Mouse (Mus musculus) ES-E14 (cell line): ENCODE measurements around the gene Tex21.

ENCODE experiments used
- MAFK ChIP-seq: IDR thresholded peaks from 2 replicates; pipeline ENCODE4 v1.6.1; 2014; ENCODE audit warnings: mild to moderate bottlenecking, low read depth, low read length, inconsistent platforms; ENCODE audit not compliant: insufficient read depth
- ZC3H11A ChIP-seq: IDR thresholded peaks from 2 replicates; pipeline ENCODE4 v1.6.1; 2012; ENCODE audit warnings: low read depth, mild to moderate bottlenecking, inconsistent platforms, low read length, borderline replicate concordance

GRCm38 (mm10) chr12:76181471-76181870, 65.1 kb downstream of the Tex21 start:
- TF ChIP-seq MAFK, result no peak
- no peak for TF ChIP-seq ZC3H11A
